Mouse (Mus musculus) hindbrain, embryonic 16.5 days (tissue): ENCODE results near the gene Tnip3. TPM values are rescaled to one million over a fixed set of nuclear protein-coding genes. Genes with fewer than 3 reads are reported as not detected.

ENCODE experiments used
- ATAC-seq: fragments of 200-750 bp; cut with Nextera tagmentation; 2 replicates; pipeline ENCODE4 v1.8.0; 2017; ENCODE audit warnings: moderate TSS enrichment, moderate library complexity
- H3K27ac ChIP-seq: fragments of 300-500 bp; sonication (generic); 2 replicates; pipeline ENCODE4 v1.5.1; 2014; ENCODE audit warnings: low read depth, mild to moderate bottlenecking, control low read depth, low read length, moderate library complexity
- H3K27me3 ChIP-seq: fragments of 300-500 bp; sonication (generic); replicated peaks from 2 replicates; pipeline ENCODE4 v1.6.1; 2014; ENCODE audit warnings: low read length; ENCODE audit not compliant: control insufficient read depth, insufficient read depth
- H3K36me3 ChIP-seq: fragments of 300-500 bp; sonication (generic); 2 replicates; pipeline ENCODE4 v1.6.1; 2014; ENCODE audit warnings: mild to moderate bottlenecking, low read length, moderate library complexity, mixed read lengths; ENCODE audit not compliant: control insufficient read depth, insufficient read depth
- H3K4me1 ChIP-seq: fragments of 300-500 bp; sonication (generic); 2 replicates; pipeline ENCODE4 v1.6.1; 2014; ENCODE audit warnings: low read depth, low read length; ENCODE audit not compliant: control insufficient read depth, insufficient read depth
- H3K4me2 ChIP-seq: fragments of 300-500 bp; sonication (generic); 2 replicates; pipeline ENCODE4 v1.6.1; 2014; ENCODE audit warnings: mild to moderate bottlenecking, low read length, control low read depth, moderate library complexity
- H3K4me3 ChIP-seq: fragments of 300-500 bp; sonication (generic); 2 replicates; pipeline ENCODE4 v1.5.1; 2014; ENCODE audit warnings: mild to moderate bottlenecking, low read length, control low read depth, moderate library complexity
- H3K9ac ChIP-seq: fragments of 300-500 bp; sonication (generic); 2 replicates; pipeline ENCODE4 v1.6.1; 2014; ENCODE audit warnings: low read depth, mild to moderate bottlenecking, control low read depth, low read length, moderate library complexity
- H3K9me3 ChIP-seq: fragments of 300-500 bp; sonication (generic); 2 replicates; pipeline ENCODE4 v1.6.1; 2014; ENCODE audit warnings: mild to moderate bottlenecking, low read length, moderate library complexity; ENCODE audit not compliant: control insufficient read depth
- WGBS: fragments of 180-500 bp; shearing (Covaris S2); extraction: QIAGEN DNeasy Blood & Tissue Kit; methylation state at CpG from one replicate; pipeline ENCODE4 v1.1.7; 2014; 5-methylcytosine and 5-hydroxymethylcytosine counted together
- polyA plus RNA-seq: library from polyadenylated mRNA; unstranded; fragments of >200 nt; fragmentation: Nextera tagmentation; extraction: Ambion mirVana; gene quantifications from 2 replicates; pipeline ENCODE4 v1.2.1, GENCODE M21; 2015

Gene Tnip3
- not detected in 2 replicates for polyA plus RNA-seq

DNA sequence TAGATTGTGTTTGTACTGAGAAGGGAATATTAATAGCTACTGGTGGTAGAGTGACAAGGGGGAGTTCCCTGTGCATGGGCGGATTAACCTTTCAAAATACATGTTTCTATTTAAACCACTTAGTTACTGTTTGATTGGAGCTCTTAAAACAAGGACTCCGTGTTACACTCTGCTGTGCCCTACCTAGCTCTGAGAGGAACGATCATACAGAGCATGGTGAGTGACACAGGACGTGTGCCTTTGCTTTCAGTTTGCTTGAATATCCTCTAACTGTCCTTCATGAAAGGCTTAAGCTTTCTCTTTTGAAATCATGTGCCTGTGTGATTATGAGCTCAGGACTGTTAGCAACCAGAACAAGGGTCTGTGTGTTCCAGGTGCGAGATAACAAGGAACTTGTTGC is at the start of gene Tnip3:
Gene Tnip3, plus strand, starts transcription at position 122 of the 400 bp plus-strand sequence.
- no peaks in the 10 kb centered on the region for H3K27me3 ChIP-seq
- no peak within 1 kb of the TSS for H3K4me2 ChIP-seq
- H3K9me3 ChIP-seq, result no peaks in the 10 kb centered on the region
- 93% methylated on average over 5 of the region's 5 CpGs for WGBS
- ATAC-seq, result no peak
- H3K27ac ChIP-seq, result no peak within 1 kb of the TSS
- H3K4me3 ChIP-seq, result no peak within 1 kb of the TSS
- H3K4me1 ChIP-seq, result no peaks in the 10 kb centered on the region
- H3K9ac ChIP-seq, result no peak within 1 kb of the TSS
- no peaks in the 10 kb centered on the region for H3K36me3 ChIP-seq

DNA sequence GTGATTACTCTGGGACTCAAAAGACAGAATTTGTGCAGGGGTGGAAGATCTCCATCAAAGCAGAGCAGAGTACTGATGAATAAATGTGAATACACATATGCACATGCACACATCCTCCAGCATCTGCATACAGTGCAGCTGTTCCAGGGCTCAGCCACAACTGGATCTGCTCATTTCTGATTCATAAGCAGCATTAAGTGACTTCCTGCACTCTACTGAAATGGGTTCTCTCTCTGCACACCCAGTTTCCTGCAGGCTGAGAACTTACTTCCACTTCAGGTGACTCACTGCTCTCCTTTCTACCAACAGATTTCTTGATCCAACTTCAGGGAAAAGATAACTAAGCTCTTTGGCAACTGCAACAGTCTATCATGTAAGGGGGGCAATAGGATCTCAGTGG is 26.3 kb upstream of the Tnip3 start:
- no peak overlapping the region for H3K4me2 ChIP-seq
- H3K36me3 ChIP-seq, result no peaks in the 10 kb centered on the region
- no peaks in the 10 kb centered on the region for H3K9me3 ChIP-seq
- H3K4me3 ChIP-seq, result no peak overlapping the region
- H3K9ac ChIP-seq, result no peak overlapping the region
- H3K27me3 ChIP-seq, result no peaks in the 10 kb centered on the region
- ATAC-seq, result no peak
- H3K4me1 ChIP-seq, result no peaks in the 10 kb centered on the region
- no peak overlapping the region for H3K27ac ChIP-seq

DNA sequence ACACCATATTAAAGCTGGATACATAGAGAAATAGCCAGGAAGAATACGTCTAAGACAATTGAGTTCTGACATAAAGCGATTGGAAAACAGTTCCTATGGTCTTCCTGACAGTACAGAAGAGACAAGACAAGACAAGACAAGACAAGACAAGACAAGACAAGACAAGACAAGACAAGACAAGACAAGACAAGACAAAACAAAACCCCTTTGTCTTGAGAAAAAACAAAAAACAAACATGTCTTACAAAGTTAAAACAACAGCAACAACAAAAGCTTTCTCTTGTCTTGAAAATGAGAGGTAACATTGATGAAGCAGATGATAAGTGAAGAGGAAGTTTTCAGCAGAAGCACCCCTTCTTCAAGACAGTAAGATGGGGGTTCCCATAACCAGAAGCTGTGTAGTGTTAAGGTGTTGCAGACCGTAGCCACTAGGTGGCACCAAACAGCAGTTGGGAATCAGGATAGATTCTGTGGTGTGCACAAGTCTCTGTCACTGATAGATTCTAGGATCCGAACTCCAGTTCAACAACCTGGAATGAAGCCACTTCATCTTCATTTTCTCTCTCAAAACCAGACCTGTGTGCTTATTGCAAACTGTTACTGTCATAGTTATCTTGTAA is 15.0 kb upstream of the Tnip3 start:
- Histone ChIP-seq H3K27ac (no peak overlapping the region), H3K9ac (no peak overlapping the region), H3K4me3 (no peak overlapping the region), H3K36me3 (no peaks in the 10 kb centered on the region), H3K9me3 (no peaks in the 10 kb centered on the region), H3K4me1 (no peaks in the 10 kb centered on the region), H3K4me2 (no peak overlapping the region), H3K27me3 (no peaks in the 10 kb centered on the region)
- peak; percentile 89 for ATAC-seq
- 39% methylated on average over 4 of the region's 4 CpGs for WGBS

DNA sequence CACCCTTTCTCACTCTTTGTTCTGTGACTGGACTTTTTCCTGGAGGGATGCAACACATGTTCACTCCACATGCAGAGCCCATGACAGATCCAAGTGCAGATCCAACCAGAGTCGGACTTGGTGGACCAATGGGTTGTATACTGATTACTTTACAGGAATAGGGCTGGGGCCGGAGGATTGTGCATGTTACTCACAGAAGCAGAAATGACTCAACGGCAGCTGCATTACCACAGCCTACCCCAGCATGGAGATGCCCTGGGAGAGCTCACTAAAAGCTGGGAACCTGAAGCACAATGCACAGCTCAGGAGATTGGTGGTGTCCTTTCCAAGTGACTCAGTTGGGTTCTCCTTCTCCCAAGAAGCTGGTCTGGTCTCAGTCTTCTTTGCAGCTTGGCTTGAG is 11.3 kb upstream of the Tnip3 start:
- WGBS, result 90% methylated on average over 3 of the region's 3 CpGs
- H3K9ac ChIP-seq, result no peak overlapping the region

DNA sequence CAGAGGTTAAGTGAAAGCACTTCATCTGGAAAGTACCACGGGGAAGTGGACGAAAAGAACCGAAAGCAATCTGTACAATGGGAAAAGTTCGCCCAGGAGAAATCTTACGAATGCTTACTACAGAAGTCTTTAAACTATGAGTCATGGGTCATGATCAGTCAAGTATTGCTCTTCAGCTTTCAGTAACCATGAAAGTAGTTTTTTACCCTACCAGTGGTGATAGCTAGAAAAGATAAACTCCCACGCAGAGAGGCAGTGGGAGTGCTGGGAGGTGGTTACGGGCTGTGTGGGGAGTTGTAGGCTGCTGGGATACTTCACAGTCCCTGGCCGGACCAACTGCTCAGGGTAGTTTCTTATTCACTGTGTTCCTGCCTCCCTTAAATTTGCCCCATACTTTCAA is 8.4 kb upstream of the Tnip3 start:
- no peak overlapping the region for H3K4me2 ChIP-seq
- no peak overlapping the region for H3K27ac ChIP-seq
- H3K4me3 ChIP-seq, result no peak overlapping the region
- no peaks in the 10 kb centered on the region for H3K27me3 ChIP-seq
- WGBS, result 90% methylated on average over 8 of the region's 8 CpGs
- no peaks in the 10 kb centered on the region for H3K4me1 ChIP-seq
- ATAC-seq, result no peak
- no peaks in the 10 kb centered on the region for H3K36me3 ChIP-seq
- H3K9ac ChIP-seq, result no peak overlapping the region
- no peaks in the 10 kb centered on the region for H3K9me3 ChIP-seq

More for the DNA sequence above, 11.3 kb upstream of the Tnip3 start:
- Histone ChIP-seq H3K36me3 (no peaks in the 10 kb centered on the region), H3K4me3 (no peak overlapping the region), H3K4me2 (no peak overlapping the region), H3K27me3 (no peaks in the 10 kb centered on the region), H3K27ac (no peak overlapping the region), H3K4me1 (no peaks in the 10 kb centered on the region), H3K9me3 (no peaks in the 10 kb centered on the region)
- no peak for ATAC-seq

DNA sequence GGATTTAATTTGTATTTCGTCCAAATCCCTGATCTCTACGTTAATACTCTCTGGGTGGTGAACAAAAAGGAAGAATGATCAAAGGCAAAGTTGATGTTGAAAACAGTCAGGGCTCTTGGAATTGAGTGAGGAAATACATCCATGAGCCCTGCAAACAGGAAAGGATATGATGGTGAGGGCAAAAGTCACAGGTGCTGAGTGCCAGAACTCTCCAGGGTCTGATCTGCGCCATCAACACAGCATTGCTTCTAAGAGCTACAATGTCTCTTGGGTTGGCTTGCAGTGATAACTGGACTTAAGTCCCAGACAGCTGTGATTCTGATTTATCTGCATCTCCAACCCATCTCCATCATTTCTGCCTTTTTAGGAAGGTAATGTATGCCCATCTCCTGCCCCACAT is 4.3 kb upstream of the Tnip3 start:
- Histone ChIP-seq H3K36me3 (no peaks in the 10 kb centered on the region), H3K4me3 (no peak overlapping the region), H3K9ac (no peak overlapping the region), H3K4me2 (no peak overlapping the region), H3K4me1 (no peaks in the 10 kb centered on the region), H3K27me3 (no peaks in the 10 kb centered on the region), H3K27ac (no peak overlapping the region), H3K9me3 (no peaks in the 10 kb centered on the region)
- WGBS, result 84% methylated on average over 3 of the region's 3 CpGs
- ATAC-seq, result no peak

DNA sequence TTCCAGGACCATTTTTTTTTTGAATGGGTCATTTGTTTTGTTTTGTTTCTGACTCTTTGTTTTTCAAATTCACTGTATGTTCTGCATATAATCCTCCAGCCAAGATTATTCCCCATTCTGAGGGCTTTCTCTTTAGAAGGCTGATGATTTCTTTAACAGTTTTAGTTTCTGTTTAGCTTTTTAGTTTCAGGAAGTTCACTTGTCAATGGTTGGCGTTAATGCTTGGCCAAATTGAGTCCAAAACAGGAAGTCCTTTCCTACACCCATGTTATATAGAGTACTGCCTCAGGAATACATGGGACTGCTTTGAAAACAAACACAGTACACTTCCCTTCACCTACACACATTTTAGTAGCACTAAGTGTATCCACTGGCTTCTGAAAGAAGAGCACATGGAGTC is 2.8 kb downstream of the Tnip3 start:
- Histone ChIP-seq H3K4me3 (no peak overlapping the region), H3K27ac (no peak overlapping the region), H3K27me3 (no peaks in the 10 kb centered on the region), H3K9me3 (no peaks in the 10 kb centered on the region), H3K9ac (no peak overlapping the region), H3K36me3 (no peaks in the 10 kb centered on the region), H3K4me2 (no peak overlapping the region), H3K4me1 (no peaks in the 10 kb centered on the region)
- no peak for ATAC-seq
- 80% methylated on average over 1 of the region's 1 CpGs for WGBS

DNA sequence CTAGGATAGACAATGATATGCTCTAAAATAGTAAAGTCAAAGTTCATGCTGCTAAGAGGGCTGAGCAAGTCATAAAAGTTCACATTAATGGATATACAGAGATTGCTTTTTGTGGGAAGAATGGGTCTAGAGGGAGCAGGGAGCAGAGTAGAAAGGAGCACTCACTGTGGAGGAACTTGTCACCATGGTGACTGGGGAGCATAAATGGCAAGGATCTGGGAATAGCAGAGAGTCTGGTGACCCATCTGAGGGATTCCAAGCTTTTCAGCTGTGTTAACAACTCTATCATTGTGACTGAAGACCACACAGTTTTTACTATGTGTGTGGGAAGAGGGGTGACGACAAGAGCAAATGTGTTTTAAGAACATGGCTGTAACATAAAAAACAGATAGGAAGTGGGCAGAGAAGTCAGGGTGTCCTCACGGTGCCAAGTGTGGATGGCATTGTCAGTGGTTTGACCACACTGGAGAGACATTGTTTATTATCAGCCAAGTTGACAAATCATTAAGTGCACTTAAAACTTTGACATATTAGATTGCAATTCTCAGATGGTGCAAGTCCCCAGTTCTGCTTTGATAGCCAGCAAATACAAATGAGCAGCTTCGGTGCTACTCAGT is 6.2 kb downstream of the Tnip3 start:
- no peak overlapping the region for H3K4me3 ChIP-seq
- no peak overlapping the region for H3K27ac ChIP-seq
- ATAC-seq, result peak; percentile 79; the same call in 1 of the 2 replicates
- no peaks in the 10 kb centered on the region for H3K27me3 ChIP-seq
- no peak overlapping the region for H3K9ac ChIP-seq
- H3K9me3 ChIP-seq, result no peaks in the 10 kb centered on the region
- WGBS, result 55% methylated on average over 3 of the region's 3 CpGs
- H3K4me1 ChIP-seq, result no peaks in the 10 kb centered on the region
- no peaks in the 10 kb centered on the region for H3K36me3 ChIP-seq
- H3K4me2 ChIP-seq, result no peak overlapping the region

DNA sequence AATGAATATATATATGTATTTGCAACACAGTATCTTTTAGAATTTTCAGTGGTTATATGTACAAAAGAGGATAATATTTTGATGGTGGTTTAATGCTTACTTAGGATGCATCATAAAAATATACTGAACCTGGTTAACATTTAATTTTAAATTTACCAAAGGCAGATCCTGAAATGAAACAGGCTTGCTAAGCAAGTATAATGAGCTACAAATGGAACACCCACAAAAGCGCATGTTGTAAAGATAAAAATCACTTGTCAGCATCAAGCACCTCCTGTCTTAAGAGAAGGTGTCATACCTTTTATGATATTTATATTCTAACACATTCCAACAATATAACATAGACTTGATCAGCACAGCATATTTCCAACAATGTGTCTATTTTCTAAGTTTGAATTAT is 8.6 kb downstream of the Tnip3 start:
- Histone ChIP-seq H3K4me2 (no peak overlapping the region), H3K9me3 (no peaks in the 10 kb centered on the region), H3K27me3 (no peaks in the 10 kb centered on the region), H3K36me3 (no peaks in the 10 kb centered on the region), H3K27ac (no peak overlapping the region), H3K4me3 (no peak overlapping the region), H3K9ac (no peak overlapping the region), H3K4me1 (no peaks in the 10 kb centered on the region)
- no peak for ATAC-seq
- WGBS, result 100% methylated on average over 1 of the region's 1 CpGs
